Mouse (Mus musculus): ENCODE data around the gene Nrxn1.

DNA sequence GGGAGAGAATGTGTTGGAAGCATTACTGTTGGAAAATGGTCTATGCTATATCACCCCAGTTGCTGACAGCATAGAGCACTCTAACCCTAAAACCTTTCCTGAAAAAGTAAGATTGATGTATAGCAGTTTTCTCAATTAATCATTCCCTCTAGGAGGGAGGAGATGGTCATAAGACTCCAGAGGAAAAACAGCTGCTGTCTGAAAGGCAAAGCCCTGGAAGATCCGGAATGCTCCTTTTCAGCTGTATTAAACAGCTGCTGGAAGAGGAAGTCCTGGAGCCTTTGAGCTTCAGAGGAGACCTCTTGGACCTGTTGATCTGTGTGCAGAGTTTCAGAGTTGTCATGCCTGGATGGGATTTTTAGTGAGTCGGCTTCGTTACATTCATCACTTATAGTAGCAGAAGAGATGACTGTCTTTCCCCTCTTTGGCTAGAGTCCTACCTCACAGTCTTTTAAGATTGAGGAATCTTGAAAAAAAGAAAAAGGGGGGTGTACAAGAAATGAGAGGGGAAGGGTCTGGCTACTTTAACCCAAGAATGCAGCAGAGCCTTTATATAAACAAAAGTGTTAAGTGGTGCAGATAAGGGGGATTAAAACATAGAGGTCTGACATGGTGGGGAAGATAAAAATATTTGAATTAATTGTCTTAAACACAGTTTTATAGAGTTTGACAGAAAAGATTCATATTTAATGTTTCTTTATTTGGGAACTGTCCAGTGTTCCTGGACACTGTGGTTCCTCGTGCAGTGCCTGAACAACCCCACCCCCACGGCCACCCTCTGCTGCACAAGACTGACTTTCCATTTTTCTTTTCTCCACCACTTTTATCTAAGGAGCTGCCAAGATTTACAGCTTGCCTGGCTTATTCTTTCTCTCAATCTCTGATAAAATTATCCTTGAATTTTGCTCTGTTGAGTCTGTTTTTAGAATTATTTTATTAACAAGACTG, 710.1 kb downstream of the Nrxn1 start:
- TF ChIP-seq CTCF (IDR thresholded peaks at IDR 0.05; ENCODE audit: low read depth) (no peak), EP300 (optimal IDR thresholded peaks at IDR 0.05) (no peak)
